Mouse (Mus musculus) kidney, postnatal 0 days (tissue): ENCODE measurements around the gene Setmar. TPM values are rescaled to one million over a fixed set of nuclear protein-coding genes. Genes with fewer than 3 reads are reported as not detected.

Experiments used
- ATAC-seq: fragments of 200-750 bp; cut with Nextera tagmentation; replicated peaks from 2 replicates; pipeline ENCODE4 v1.8.0; 2017; ENCODE audit warnings: low read depth, moderate number of reproducible peaks, moderate TSS enrichment, moderate library complexity; ENCODE audit not compliant: low FRiP score
- DNase-seq: peaks from one replicate; pipeline ENCODE4 v3.0.0-alpha.2; 2016; ENCODE audit warnings: low spot score
- H3K27ac ChIP-seq: fragments of 300-500 bp; sonication (generic); 2 replicates; pipeline ENCODE4 v1.5.1; 2014; ENCODE audit warnings: mild to moderate bottlenecking
- H3K27me3 ChIP-seq: fragments of 300-500 bp; sonication (generic); 2 replicates; pipeline ENCODE4 v1.6.1; 2014; ENCODE audit warnings: low read length, mixed read lengths; ENCODE audit not compliant: insufficient read depth
- H3K36me3 ChIP-seq: fragments of 300-500 bp; sonication (generic); 2 replicates; pipeline ENCODE4 v1.6.1; 2014; ENCODE audit warnings: low read length, mixed read lengths; ENCODE audit not compliant: insufficient read depth
- H3K4me1 ChIP-seq: fragments of 300-500 bp; sonication (generic); replicated peaks from 2 replicates; pipeline ENCODE4 v1.6.1; 2014; ENCODE audit warnings: antibody characterized with exemption, low read length, mixed read lengths; ENCODE audit not compliant: insufficient read depth
- H3K4me2 ChIP-seq: fragments of 300-500 bp; sonication (generic); 2 replicates; pipeline ENCODE4 v1.6.1; 2014; ENCODE audit warnings: mild to moderate bottlenecking, low read length, moderate library complexity, mixed read lengths
- H3K4me3 ChIP-seq: fragments of 300-500 bp; sonication (generic); replicated peaks from 2 replicates; pipeline ENCODE4 v1.5.1; 2014; ENCODE audit warnings: low read depth, low read length
- H3K9ac ChIP-seq: fragments of 300-500 bp; sonication (generic); 2 replicates; pipeline ENCODE4 v1.6.1; 2014; ENCODE audit warnings: low read depth, low read length
- H3K9me3 ChIP-seq: fragments of 300-500 bp; sonication (generic); replicated peaks from 2 replicates; pipeline ENCODE4 v1.6.1; 2016; ENCODE audit warnings: low read length, inconsistent platforms, mixed read lengths
- CTCF ChIP-seq: IDR thresholded peaks from 2 replicates; pipeline ENCODE4 v1.5.1; 2016; ENCODE audit warnings: antibody characterized with exemption, low read depth, mild to moderate bottlenecking, moderate library complexity
- WGBS: fragments of 180-500 bp; shearing (Covaris S2); extraction: QIAGEN DNeasy Blood & Tissue Kit; methylation state at CpG from one replicate; pipeline ENCODE4 v1.1.7; 2014; 5-methylcytosine and 5-hydroxymethylcytosine counted together
- polyA plus RNA-seq: library from polyadenylated mRNA; unstranded; fragments of >200 nt; fragmentation: Nextera tagmentation; extraction: Ambion mirVana; gene quantifications from 2 replicates; pipeline ENCODE4 v1.2.1, GENCODE M21; 2015

Gene Setmar
- polyA plus RNA-seq, 1 experiment from 2014 or later = 7.4 TPM

GRCm38 (mm10) chr6:108092646-108093045 lies 27.8 kb downstream of the Setmar start:
- Histone ChIP-seq H3K36me3 (no peaks in the 10 kb centered on the region), H3K4me3 (no peak overlapping the region), H3K4me2 (no peak overlapping the region), H3K9ac (no peak overlapping the region), H3K4me1 (no peaks in the 10 kb centered on the region), H3K27ac (no peak overlapping the region), H3K9me3 (no peaks in the 10 kb centered on the region), H3K27me3 (no peaks in the 10 kb centered on the region)
- no peak for TF ChIP-seq CTCF
- ATAC-seq = no peak
- WGBS = 78% methylated on average over 3 of the region's 3 CpGs
- no peak for DNase-seq

- no peak for TF ChIP-seq CTCF
- H3K9me3 ChIP-seq = no peaks in the 10 kb centered on the region
- H3K27me3 ChIP-seq = no peaks in the 10 kb centered on the region
- H3K4me3 ChIP-seq = no peak overlapping the region
- H3K4me2 ChIP-seq = no peak overlapping the region
- no peak overlapping the region for H3K9ac ChIP-seq
- 78% methylated on average over 3 of the region's 3 CpGs for WGBS
- DNase-seq (no peak), ATAC-seq (no peak)
- H3K27ac ChIP-seq = no peak overlapping the region
- H3K4me1 ChIP-seq = no peaks in the 10 kb centered on the region
- H3K36me3 ChIP-seq = no peaks in the 10 kb centered on the region
Measured at GRCm38 (mm10) chr6:108093449-108093848, 28.6 kb downstream of the Setmar start.

- Histone ChIP-seq H3K36me3 (no peaks in the 10 kb centered on the region), H3K4me1 (0 out of 2 replicates have a peak, but pooled peaks cover 4% of the 10 kb centered on the region), H3K4me2 (no peak overlapping the region), H3K9me3 (no peaks in the 10 kb centered on the region), H3K4me3 (no peak overlapping the region), H3K27me3 (no peaks in the 10 kb centered on the region), H3K27ac (no peak overlapping the region), H3K9ac (no peak overlapping the region)
- TF ChIP-seq CTCF = no peak
- ATAC-seq (no peak), DNase-seq (no peak)
- WGBS = 71% methylated on average over 5 of the region's 5 CpGs
Measured at GRCm38 (mm10) chr6:108095445-108095844, 30.6 kb downstream of the Setmar start.

GRCm38 (mm10) chr6:108098171-108098845 lies 33.5 kb downstream of the Setmar start:
- H3K36me3 ChIP-seq = no peaks in the 10 kb centered on the region
- H3K9ac ChIP-seq = no peak overlapping the region
- 0 out of 2 replicates have a peak, but pooled peaks cover 4% of the 10 kb centered on the region for H3K4me1 ChIP-seq
- H3K4me3 ChIP-seq = no peak overlapping the region
- 19% methylated on average over 9 of the region's 9 CpGs for WGBS
- peak overlapping the region; percentile 15; the same call in 1 of the 2 replicates for H3K4me2 ChIP-seq
- no peaks in the 10 kb centered on the region for H3K9me3 ChIP-seq
- peak; percentile 90 for TF ChIP-seq CTCF
- ATAC-seq (peak; percentile 48; the same call in 1 of the 2 replicates), DNase-seq (peak; percentile 97)
- H3K27ac ChIP-seq = no peak overlapping the region
- no peaks in the 10 kb centered on the region for H3K27me3 ChIP-seq

- Histone ChIP-seq H3K9ac (no peak overlapping the region), H3K27ac (no peak overlapping the region), H3K36me3 (no peaks in the 10 kb centered on the region), H3K4me3 (no peak overlapping the region), H3K9me3 (no peaks in the 10 kb centered on the region), H3K4me1 (0 out of 2 replicates have a peak, but pooled peaks cover 4% of the 10 kb centered on the region), H3K27me3 (no peaks in the 10 kb centered on the region), H3K4me2 (peak overlapping the region; percentile 15; the same call in 1 of the 2 replicates)
- TF ChIP-seq CTCF = no peak
- 94% methylated on average over 3 of the region's 3 CpGs for WGBS
- DNase-seq (no peak), ATAC-seq (no peak)
Measured at GRCm38 (mm10) chr6:108098846-108099217, 34.0 kb downstream of the Setmar start.

- WGBS = 62% methylated on average over 10 of the region's 10 CpGs
- Histone ChIP-seq H3K27ac (peak overlapping the region; percentile 77), H3K27me3 (no peaks in the 10 kb centered on the region), H3K9ac (no peak overlapping the region), H3K36me3 (no peaks in the 10 kb centered on the region), H3K4me3 (no peak overlapping the region), H3K4me1 (0 out of 2 replicates have a peak, but pooled peaks cover 4% of the 10 kb centered on the region), H3K4me2 (no peak overlapping the region), H3K9me3 (no peaks in the 10 kb centered on the region)
- no peak for TF ChIP-seq CTCF
- ATAC-seq (peak; percentile 76), DNase-seq (peak; percentile 54)
Measured at GRCm38 (mm10) chr6:108101936-108102830, 37.3 kb downstream of the Setmar start.
